Mouse (Mus musculus) heart, embryonic 14.5 days (tissue): ENCODE measurements around the gene Nudt13. TPM values are rescaled to one million over a fixed set of nuclear protein-coding genes. Genes with fewer than 3 reads are reported as not detected.

Source experiments
- ATAC-seq: fragments of 200-750 bp; cut with Nextera tagmentation; 2 replicates; pipeline ENCODE4 v1.8.0; 2017; ENCODE audit warnings: low read depth, moderate TSS enrichment; ENCODE audit not compliant: insufficient number of reproducible peaks, insufficient read depth, low FRiP score
- H3K27ac ChIP-seq, 2 experiments: fragments of 200-500 bp in 1 of 2; fragments of 300-500 bp in 1 of 2; sonication (generic) in 1 of 2; replicated peaks in 1 of 2; 2 replicates each; pipeline ENCODE4 v1.5.1; 2012 to 2014; ENCODE audit warnings: low read depth in 2 of 2, low read length in 2 of 2, control low read depth in 1 of 2, mild to moderate bottlenecking in 1 of 2, mixed read lengths in 1 of 2; ENCODE audit not compliant: control insufficient read depth in 1 of 2, insufficient read depth in 1 of 2
- H3K27me3 ChIP-seq: fragments of 300-500 bp; sonication (generic); 2 replicates; pipeline ENCODE4 v1.6.1; 2014; ENCODE audit warnings: mild to moderate bottlenecking, low read length, control low read depth; ENCODE audit not compliant: control insufficient read depth, insufficient read depth
- H3K36me3 ChIP-seq: fragments of 300-500 bp; sonication (generic); 2 replicates; pipeline ENCODE4 v1.6.1; 2014; ENCODE audit warnings: mild to moderate bottlenecking, control low read depth, low read length, mixed read lengths; ENCODE audit not compliant: control insufficient read depth, insufficient read depth
- H3K4me1 ChIP-seq, 2 experiments: fragments of 200-500 bp in 1 of 2; fragments of 300-500 bp in 1 of 2; sonication (generic) in 1 of 2; 2 replicates each; pipeline ENCODE4 v1.6.1; 2012 to 2014; ENCODE audit warnings: low read length in 2 of 2, control low read depth in 1 of 2, mixed read lengths in 1 of 2; ENCODE audit not compliant: control insufficient read depth in 2 of 2, insufficient read depth in 2 of 2
- H3K4me2 ChIP-seq: fragments of 300-500 bp; sonication (generic); 2 replicates; pipeline ENCODE4 v1.6.1; 2014; ENCODE audit warnings: mild to moderate bottlenecking, low read length
- H3K4me3 ChIP-seq, 2 experiments: fragments of 200-500 bp in 1 of 2; fragments of 300-500 bp in 1 of 2; sonication (generic) in 1 of 2; 2 replicates each; pipeline ENCODE4 v1.5.1; 2012 to 2014; ENCODE audit warnings: low read length in 2 of 2, mild to moderate bottlenecking in 2 of 2, control low read depth in 1 of 2, low read depth in 1 of 2, moderate library complexity in 1 of 2; ENCODE audit not compliant: control insufficient read depth in 1 of 2, insufficient read depth in 1 of 2
- H3K9ac ChIP-seq: fragments of 300-500 bp; sonication (generic); 2 replicates; pipeline ENCODE4 v1.6.1; 2014; ENCODE audit warnings: mild to moderate bottlenecking, low read length
- H3K9me3 ChIP-seq: fragments of 300-500 bp; sonication (generic); 2 replicates; pipeline ENCODE4 v1.6.1; 2016; ENCODE audit warnings: low read length, control low read depth; ENCODE audit not compliant: control insufficient read depth
- WGBS: fragments of 180-500 bp; shearing (Covaris S2); extraction: QIAGEN DNeasy Blood & Tissue Kit; methylation state at CpG from one replicate; pipeline ENCODE4 v1.1.7; 2014; 5-methylcytosine and 5-hydroxymethylcytosine counted together
- polyA plus RNA-seq: library from polyadenylated mRNA; unstranded; fragments of >200 nt; fragmentation: Nextera tagmentation; extraction: Ambion mirVana; gene quantifications from 2 replicates; pipeline ENCODE4 v1.2.1, GENCODE M21; 2014

Nudt13 gene
- polyA plus RNA-seq, 1 experiment from 2014 or later: 13.8 TPM

- H3K36me3 ChIP-seq: peaks cover 58% of the 10 kb centered on the region
- no peak overlapping the region for H3K9ac ChIP-seq
- H3K4me1 ChIP-seq: no peaks in the 10 kb centered on the region
- 79% methylated on average over 8 of the region's 8 CpGs for WGBS
- no peaks in the 10 kb centered on the region for H3K27me3 ChIP-seq
- H3K4me2 ChIP-seq: no peak overlapping the region
- ATAC-seq: no peak
- H3K27ac ChIP-seq: no peak overlapping the region
- no peak overlapping the region for H3K4me3 ChIP-seq
- H3K9me3 ChIP-seq: no peaks in the 10 kb centered on the region
These were observed 45.7 kb downstream of the Nudt13 start for GRCm38 (mm10) chr14:20340149-20340548.

- no peaks in the 10 kb centered on the region for H3K27me3 ChIP-seq
- no peak for ATAC-seq
- H3K4me2 ChIP-seq: no peak overlapping the region
- 78% methylated on average over 7 of the region's 7 CpGs for WGBS
- H3K27ac ChIP-seq: no peak overlapping the region
- H3K9me3 ChIP-seq: no peaks in the 10 kb centered on the region
- peaks cover 56% of the 10 kb centered on the region for H3K36me3 ChIP-seq
- no peaks in the 10 kb centered on the region for H3K4me1 ChIP-seq
- H3K9ac ChIP-seq: no peak overlapping the region
- H3K4me3 ChIP-seq: no peak overlapping the region
These were observed 46.4 kb downstream of the Nudt13 start for GRCm38 (mm10) chr14:20340866-20341265.

DNA sequence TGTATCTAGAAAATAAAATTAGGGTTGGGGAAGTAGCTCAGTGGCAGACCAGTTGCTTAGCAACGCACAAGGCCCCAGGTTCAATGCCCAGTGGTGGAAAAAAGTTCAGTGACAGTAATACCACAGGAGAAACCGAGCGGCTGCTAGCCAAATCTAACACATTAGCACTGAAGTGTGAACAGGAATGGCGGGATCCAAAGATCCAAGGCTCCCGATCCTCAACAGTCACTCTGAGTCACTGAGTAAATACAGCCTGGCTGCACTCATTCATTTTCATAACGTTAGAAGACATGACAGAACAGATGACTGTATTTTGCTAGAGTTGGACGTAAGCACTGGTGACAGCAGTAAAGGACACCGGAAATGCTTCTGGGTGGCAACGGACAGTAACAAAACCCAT, 51.4 kb downstream of the Nudt13 start:
- no peak overlapping the region for H3K27ac ChIP-seq
- no peaks in the 10 kb centered on the region for H3K9me3 ChIP-seq
- peaks cover 39% of the 10 kb centered on the region for H3K36me3 ChIP-seq
- peaks cover 0 to 21% of the 10 kb centered on the region in 2 experiments; a peak in 2 of 4 replicates for H3K4me1 ChIP-seq
- H3K4me2 ChIP-seq: no peak overlapping the region
- 91% methylated on average over 9 of the region's 9 CpGs for WGBS
- no peak for ATAC-seq
- H3K9ac ChIP-seq: no peak overlapping the region
- H3K4me3 ChIP-seq: no peak overlapping the region
- no peaks in the 10 kb centered on the region for H3K27me3 ChIP-seq

GRCm38 (mm10) chr14:20347441-20347990, 53.0 kb downstream of the Nudt13 start:
- no peaks in the 10 kb centered on the region for H3K27me3 ChIP-seq
- H3K9me3 ChIP-seq: no peaks in the 10 kb centered on the region
- peak overlapping the region; percentile 74 to 96 for H3K4me3 ChIP-seq
- H3K36me3 ChIP-seq: peaks cover 39% of the 10 kb centered on the region
- ATAC-seq: peak; percentile 14; the same call in 1 of the 2 replicates
- H3K4me2 ChIP-seq: peak overlapping the region; percentile 85
- WGBS: 6% methylated on average over 15 of the region's 15 CpGs
- peaks cover 0 to 21% of the 10 kb centered on the region in 2 experiments; a peak in 2 of 4 replicates for H3K4me1 ChIP-seq
- H3K27ac ChIP-seq: peak overlapping the region; percentile 87 to 92
- H3K9ac ChIP-seq: peak overlapping the region; percentile 87

GRCm38 (mm10) chr14:20347991-20348541, 53.6 kb downstream of the Nudt13 start, which contains the start of the genes Ecd and Fam149b:
Gene Ecd (minus strand): TSS chr14:20348121.
Gene Fam149b (plus strand): TSS chr14:20348162.
- Histone ChIP-seq H3K27me3 (no peaks in the 10 kb centered on the region), H3K9ac (peak within 1 kb of the TSS; percentile 87), H3K4me3 (peak within 1 kb of the TSS; percentile 74 to 96), H3K9me3 (no peaks in the 10 kb centered on the region), H3K36me3 (peaks cover 40% of the 10 kb centered on the region), H3K4me1 (peaks cover 0 to 21% of the 10 kb centered on the region in 2 experiments; a peak in 2 of 4 replicates), H3K27ac (peak within 1 kb of the TSS; percentile 87 to 92), H3K4me2 (peak within 1 kb of the TSS; percentile 85)
- under 1% methylated on average over 38 of the region's 42 CpGs for WGBS
- peak; percentile 95 for ATAC-seq

- WGBS: 86% methylated on average over 4 of the region's 4 CpGs
- Histone ChIP-seq H3K9ac (no peak overlapping the region), H3K9me3 (no peaks in the 10 kb centered on the region), H3K4me3 (no peak overlapping the region), H3K36me3 (peaks cover 93% of the 10 kb centered on the region), H3K27me3 (no peaks in the 10 kb centered on the region), H3K4me2 (no peak overlapping the region), H3K27ac (no peak overlapping the region), H3K4me1 (no peaks in the 10 kb centered on the region)
- no peak for ATAC-seq
These were observed 68.7 kb downstream of the Nudt13 start for GRCm38 (mm10) chr14:20363230-20363629.
